Mouse (Mus musculus): ENCODE measurements around the gene Mif4gd.
"Not testable (repeated sequence)": the region's sequence is repeated elsewhere in the genome, so short reads cannot be mapped to it uniquely, and the experiment has no call there.

Mif4gd gene

GRCm38 (mm10) chr11:115612410-115613137 is at the start of gene Mif4gd:
Gene Mif4gd, minus strand, starts transcription at chr11:115612969.
- DNase-seq, result peak; percentile 93

GRCm38 (mm10) chr11:115660376-115660775 is 47.6 kb upstream of the Mif4gd start:
- peak; percentile 67 for DNase-seq

- DNase-seq, result no peak
These were observed 45.8 kb upstream of the Mif4gd start for GRCm38 (mm10) chr11:115658521-115658920.

- no peak for DNase-seq
These were observed 41.4 kb upstream of the Mif4gd start for GRCm38 (mm10) chr11:115654128-115654527.

GRCm38 (mm10) chr11:115653194-115653593 is 40.4 kb upstream of the Mif4gd start:
- no peak for DNase-seq

- no peak for DNase-seq
These were observed 38.9 kb upstream of the Mif4gd start for GRCm38 (mm10) chr11:115651680-115652079.

- DNase-seq, result peak; percentile 96
These were observed 36.9 kb upstream of the Mif4gd start for GRCm38 (mm10) chr11:115649706-115650105.

GRCm38 (mm10) chr11:115647459-115647858 is 34.7 kb upstream of the Mif4gd start:
- no peak for DNase-seq

- DNase-seq, result no peak
These were observed 33.7 kb upstream of the Mif4gd start for GRCm38 (mm10) chr11:115646439-115646838.

- not testable (repeated sequence) for DNase-seq
These were observed 32.7 kb upstream of the Mif4gd start for GRCm38 (mm10) chr11:115645498-115645897.

GRCm38 (mm10) chr11:115644308-115644707 is 31.5 kb upstream of the Mif4gd start:
- no peak for DNase-seq

GRCm38 (mm10) chr11:115643265-115643664 is 30.5 kb upstream of the Mif4gd start:
- no peak for DNase-seq

GRCm38 (mm10) chr11:115642705-115643104 is 29.9 kb upstream of the Mif4gd start:
- DNase-seq, result no peak

GRCm38 (mm10) chr11:115641664-115642036 is 28.9 kb upstream of the Mif4gd start:
- no peak for DNase-seq

GRCm38 (mm10) chr11:115640978-115641663 is 28.4 kb upstream of the Mif4gd start:
- DNase-seq, result no peak

GRCm38 (mm10) chr11:115640311-115640828 is 27.6 kb upstream of the Mif4gd start:
- no peak for DNase-seq

- no peak for DNase-seq
These were observed 26.8 kb upstream of the Mif4gd start for GRCm38 (mm10) chr11:115639540-115639939.

GRCm38 (mm10) chr11:115638498-115639409 is 26.0 kb upstream of the Mif4gd start:
- no peak for DNase-seq

- no peak for DNase-seq
These were observed 24.2 kb upstream of the Mif4gd start for GRCm38 (mm10) chr11:115636960-115637359.

- no peak for DNase-seq
These were observed 22.7 kb upstream of the Mif4gd start for GRCm38 (mm10) chr11:115635484-115635883.

- no peak for DNase-seq
These were observed 22.3 kb upstream of the Mif4gd start for GRCm38 (mm10) chr11:115635041-115635440.

- DNase-seq, result no peak
These were observed 21.3 kb upstream of the Mif4gd start for GRCm38 (mm10) chr11:115634109-115634508.

GRCm38 (mm10) chr11:115632862-115633261 is 20.1 kb upstream of the Mif4gd start:
- DNase-seq, result no peak

Data from cerebellum, adult 11-12 months (tissue).